Mouse (Mus musculus) kidney, adult 2 months (tissue): ENCODE data around the gene Mrpl38.

Experiments
- CTCF ChIP-seq: fragments of 200-500 bp; conservative IDR thresholded peaks from 2 replicates; pipeline ENCODE4 v1.5.1; 2011; ENCODE audit warnings: low read depth, mild to moderate bottlenecking, control low read depth, low read length, moderate library complexity, mixed read lengths; ENCODE audit not compliant: insufficient read depth, insufficient read length
- POLR2A ChIP-seq: fragments of 200-500 bp; IDR thresholded peaks from one replicate; pipeline ENCODE4 v1.6.1; 2011; ENCODE audit warnings: low read depth, low read length, control low read depth

DNA sequence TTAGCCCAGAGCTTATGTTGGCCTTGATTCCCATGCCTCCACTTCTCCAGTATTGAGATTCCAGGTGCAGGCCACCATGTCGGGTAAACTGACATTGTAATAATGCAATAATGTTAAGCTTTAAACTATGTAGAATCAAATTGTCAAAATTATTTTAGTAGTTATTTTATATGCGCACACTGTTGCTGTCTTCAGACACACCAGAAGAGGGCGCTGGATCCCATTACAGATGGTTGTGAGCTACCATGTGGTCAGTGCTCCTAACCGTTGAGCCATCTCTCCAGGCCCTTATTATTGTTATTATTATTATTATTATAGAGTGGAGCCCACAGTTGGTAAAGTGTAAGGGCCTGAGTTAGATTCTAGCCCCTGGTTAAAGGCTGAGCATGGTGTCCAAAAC is 27.6 kb downstream of the Mrpl38 start:
- TF ChIP-seq POLR2A (no peak), CTCF (0 out of 2 replicates have a peak, but pooled peaks have one; percentile 8)
